Mouse (Mus musculus) testis, adult 2 months (tissue): ENCODE measurements around the gene Itgb2. TPM values are rescaled to one million over a fixed set of nuclear protein-coding genes. Genes with fewer than 3 reads are reported as not detected.
A peak's percentile ranks its signal among the peaks of the same experiment; 100 is the strongest.

Experiments used
- H3K27ac ChIP-seq: fragments of 200-500 bp; 2 replicates; pipeline ENCODE4 v1.5.1; 2012; ENCODE audit warnings: low read depth, low read length; ENCODE audit not compliant: control insufficient read depth, insufficient read depth
- H3K27me3 ChIP-seq: fragments of 200-500 bp; 2 replicates; pipeline ENCODE4 v1.6.1; 2012; ENCODE audit warnings: mild to moderate bottlenecking, low read length, moderate library complexity; ENCODE audit not compliant: control insufficient read depth, insufficient read depth
- H3K36me3 ChIP-seq: fragments of 200-500 bp; 2 replicates; pipeline ENCODE4 v1.6.1; 2012; ENCODE audit warnings: mild to moderate bottlenecking, low read length; ENCODE audit not compliant: control insufficient read depth, insufficient read depth
- H3K4me1 ChIP-seq: fragments of 200-500 bp; 2 replicates; pipeline ENCODE4 v1.6.1; 2012; ENCODE audit warnings: low read length; ENCODE audit not compliant: control insufficient read depth, insufficient read depth
- H3K4me3 ChIP-seq: fragments of 200-500 bp; 2 replicates; pipeline ENCODE4 v1.5.1; 2012; ENCODE audit warnings: low read depth, mild to moderate bottlenecking, low read length, moderate library complexity, mixed read lengths; ENCODE audit not compliant: control insufficient read depth
- CTCF ChIP-seq: fragments of 200-500 bp; IDR thresholded peaks from 2 replicates; pipeline ENCODE4 v1.5.1; 2012; ENCODE audit warnings: low read depth, mild to moderate bottlenecking, inconsistent platforms, low read length, moderate library complexity; ENCODE audit not compliant: control insufficient read depth, insufficient read depth, insufficient replicate concordance
- POLR2A ChIP-seq: fragments of 200-500 bp; IDR thresholded peaks from 2 replicates; pipeline ENCODE4 v1.6.1; 2012; ENCODE audit warnings: low read depth, mild to moderate bottlenecking, inconsistent platforms, low read length, moderate library complexity; ENCODE audit not compliant: control insufficient read depth
- polyA plus RNA-seq: library from polyadenylated mRNA; depleted of rRNA; stranded (reverse); fragments of >200 nt; gene quantifications from 2 replicates; pipeline ENCODE4 v1.2.3, GENCODE M21; 2012

Gene Itgb2
- polyA plus RNA-seq, 1 experiment: 0.77 TPM

DNA sequence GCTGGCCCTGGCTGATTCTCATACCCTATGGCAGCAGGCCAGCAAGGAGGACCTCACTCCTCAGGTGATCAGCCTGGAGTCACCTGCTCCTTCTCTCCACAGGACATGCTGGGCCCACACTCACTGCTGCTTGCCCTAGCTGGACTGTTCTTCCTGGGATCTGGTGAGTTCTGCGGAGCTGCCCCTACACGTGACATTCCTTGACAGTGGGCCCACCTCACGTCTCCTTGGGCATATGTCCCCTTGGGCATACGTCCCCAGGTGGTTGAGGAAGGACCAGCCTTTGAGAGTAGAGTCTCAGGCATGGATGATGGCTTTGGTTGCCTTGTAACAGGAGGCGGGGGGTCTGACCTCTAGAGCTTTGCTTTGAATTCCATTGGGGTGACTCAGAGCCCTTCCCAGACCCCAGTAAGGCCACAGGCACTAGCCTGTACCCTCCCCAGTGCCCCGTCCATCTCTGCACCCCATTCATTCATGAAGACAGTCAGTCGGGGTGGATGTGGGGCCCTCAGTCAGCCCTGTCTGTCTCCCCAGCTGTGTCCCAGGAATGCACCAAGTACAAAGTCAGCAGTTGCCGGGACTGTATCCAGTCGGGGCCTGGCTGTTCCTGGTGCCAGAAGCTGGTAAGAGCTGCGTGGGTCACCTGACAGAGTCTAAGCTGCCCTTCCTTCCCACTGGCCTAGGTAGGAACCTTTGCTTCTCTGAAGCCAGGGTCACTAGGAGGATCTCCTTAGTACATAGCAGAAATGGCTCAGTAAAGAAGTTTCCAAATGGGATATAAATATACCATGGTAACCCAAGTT is 12.0 kb downstream of the Itgb2 start:
- Histone ChIP-seq H3K4me1 (no peaks in the 10 kb centered on the region), H3K4me3 (no peak overlapping the region), H3K27ac (no peak overlapping the region), H3K36me3 (no peaks in the 10 kb centered on the region), H3K27me3 (no peaks in the 10 kb centered on the region)
- TF ChIP-seq CTCF: no peak
- no peak for TF ChIP-seq POLR2A

- H3K27me3 ChIP-seq: no peaks in the 10 kb centered on the region
- TF ChIP-seq POLR2A: no peak
- peak; percentile 33; the same call in 1 of the 2 replicates for TF ChIP-seq CTCF
- no peak overlapping the region for H3K27ac ChIP-seq
- no peaks in the 10 kb centered on the region for H3K36me3 ChIP-seq
- no peaks in the 10 kb centered on the region for H3K4me1 ChIP-seq
- no peak overlapping the region for H3K4me3 ChIP-seq
These were observed 13.2 kb downstream of the Itgb2 start for GRCm38 (mm10) chr10:77543226-77543625.

DNA sequence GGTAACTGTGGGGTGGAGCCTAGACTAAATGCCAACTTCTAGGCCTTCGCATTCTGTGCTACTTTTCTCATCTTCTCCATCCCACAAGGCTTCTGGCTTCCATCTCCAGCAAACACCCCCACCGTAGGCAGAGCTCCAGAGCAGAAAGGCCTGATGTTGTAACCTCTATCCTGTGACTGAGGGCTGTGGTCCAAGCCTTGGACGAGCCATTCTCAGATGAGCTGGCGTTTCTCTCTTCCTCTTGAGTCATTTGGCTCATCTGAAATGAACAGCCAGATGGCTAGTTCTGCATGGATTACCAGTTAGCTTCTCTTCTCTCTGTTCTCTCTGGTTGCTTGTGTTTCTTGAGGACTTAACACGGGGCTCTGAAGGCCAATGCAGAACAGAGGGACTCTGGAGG is 14.9 kb downstream of the Itgb2 start:
- no peak overlapping the region for H3K4me3 ChIP-seq
- no peaks in the 10 kb centered on the region for H3K36me3 ChIP-seq
- H3K4me1 ChIP-seq: no peaks in the 10 kb centered on the region
- TF ChIP-seq CTCF: no peak
- TF ChIP-seq POLR2A: no peak
- H3K27me3 ChIP-seq: no peaks in the 10 kb centered on the region
- H3K27ac ChIP-seq: no peak overlapping the region

- Histone ChIP-seq H3K27me3 (no peaks in the 10 kb centered on the region), H3K36me3 (no peaks in the 10 kb centered on the region), H3K27ac (no peak overlapping the region), H3K4me1 (no peaks in the 10 kb centered on the region), H3K4me3 (no peak overlapping the region)
- no peak for TF ChIP-seq CTCF
- no peak for TF ChIP-seq POLR2A
These were observed 18.5 kb downstream of the Itgb2 start for GRCm38 (mm10) chr10:77548576-77548975.

GRCm38 (mm10) chr10:77550874-77551273 is 20.8 kb downstream of the Itgb2 start:
- Histone ChIP-seq H3K27me3 (no peaks in the 10 kb centered on the region), H3K4me3 (no peak overlapping the region), H3K36me3 (no peaks in the 10 kb centered on the region), H3K4me1 (no peaks in the 10 kb centered on the region), H3K27ac (no peak overlapping the region)
- TF ChIP-seq CTCF: no peak
- no peak for TF ChIP-seq POLR2A

- TF ChIP-seq CTCF (no peak), POLR2A (no peak)
- Histone ChIP-seq H3K36me3 (no peaks in the 10 kb centered on the region), H3K27ac (no peak overlapping the region), H3K27me3 (no peaks in the 10 kb centered on the region), H3K4me1 (no peaks in the 10 kb centered on the region), H3K4me3 (no peak overlapping the region)
These were observed 22.1 kb downstream of the Itgb2 start for GRCm38 (mm10) chr10:77552162-77552561.

DNA sequence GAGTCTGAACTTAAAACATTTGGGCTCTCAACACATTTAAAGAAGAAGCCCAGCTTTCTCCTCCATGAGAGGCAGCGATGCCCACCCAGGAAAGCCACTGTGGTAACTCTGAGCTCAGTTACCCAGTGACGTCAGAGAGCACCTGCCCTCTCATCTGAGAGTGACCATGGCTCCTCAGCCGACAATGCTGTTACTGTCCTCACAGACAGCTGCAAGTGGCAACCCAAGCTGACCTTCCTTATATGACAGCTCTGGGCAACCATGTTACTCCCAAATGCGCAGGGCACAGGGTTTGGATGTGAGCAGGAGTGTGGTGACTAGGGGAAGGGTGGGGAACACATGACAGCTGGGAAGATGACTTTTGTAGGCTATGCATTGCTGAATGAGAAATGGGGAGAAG is 23.2 kb downstream of the Itgb2 start:
- Histone ChIP-seq H3K4me1 (no peaks in the 10 kb centered on the region), H3K4me3 (no peak overlapping the region), H3K36me3 (no peaks in the 10 kb centered on the region), H3K27ac (no peak overlapping the region), H3K27me3 (no peaks in the 10 kb centered on the region)
- TF ChIP-seq POLR2A: no peak
- TF ChIP-seq CTCF: no peak

DNA sequence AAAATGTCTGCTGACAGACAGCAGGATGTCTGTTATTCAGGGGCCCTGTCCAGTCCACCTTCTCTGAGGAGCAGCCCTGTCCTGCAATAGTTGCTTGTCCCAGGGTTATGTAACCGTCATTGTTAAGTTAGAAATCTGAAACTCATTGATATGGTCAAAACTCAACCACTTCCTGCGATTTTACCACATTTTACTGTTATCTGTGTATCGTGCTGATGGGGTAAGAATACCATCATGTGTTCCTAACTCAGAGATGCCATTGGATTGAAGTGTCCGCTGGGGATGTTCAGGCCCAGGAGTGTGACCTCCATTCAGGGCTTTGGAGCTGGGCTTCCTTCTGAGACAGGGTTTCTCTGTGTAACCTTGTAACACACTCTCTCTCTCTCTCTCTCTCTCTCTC is 24.9 kb downstream of the Itgb2 start:
- TF ChIP-seq CTCF: no peak
- no peak for TF ChIP-seq POLR2A
- Histone ChIP-seq H3K27me3 (no peaks in the 10 kb centered on the region), H3K4me3 (no peak overlapping the region), H3K4me1 (no peaks in the 10 kb centered on the region), H3K36me3 (no peaks in the 10 kb centered on the region), H3K27ac (no peak overlapping the region)
